Mouse (Mus musculus) kidney, postnatal 0 days (tissue): Measurements from ENCODE around the gene Gstp2. TPM values are rescaled to one million over a fixed set of nuclear protein-coding genes. Genes with fewer than 3 reads are reported as not detected.

Experiments
- ATAC-seq: fragments of 200-750 bp; cut with Nextera tagmentation; replicated peaks from 2 replicates; pipeline ENCODE4 v1.8.0; 2017; ENCODE audit warnings: low read depth, moderate number of reproducible peaks, moderate TSS enrichment, moderate library complexity; ENCODE audit not compliant: low FRiP score
- DNase-seq: peaks from one replicate; pipeline ENCODE4 v3.0.0-alpha.2; 2016; ENCODE audit warnings: low spot score
- H3K27ac ChIP-seq: fragments of 300-500 bp; sonication (generic); 2 replicates; pipeline ENCODE4 v1.5.1; 2014; ENCODE audit warnings: mild to moderate bottlenecking
- H3K27me3 ChIP-seq: fragments of 300-500 bp; sonication (generic); 2 replicates; pipeline ENCODE4 v1.6.1; 2014; ENCODE audit warnings: low read length, mixed read lengths; ENCODE audit not compliant: insufficient read depth
- H3K36me3 ChIP-seq: fragments of 300-500 bp; sonication (generic); 2 replicates; pipeline ENCODE4 v1.6.1; 2014; ENCODE audit warnings: low read length, mixed read lengths; ENCODE audit not compliant: insufficient read depth
- H3K4me1 ChIP-seq: fragments of 300-500 bp; sonication (generic); replicated peaks from 2 replicates; pipeline ENCODE4 v1.6.1; 2014; ENCODE audit warnings: antibody characterized with exemption, low read length, mixed read lengths; ENCODE audit not compliant: insufficient read depth
- H3K4me2 ChIP-seq: fragments of 300-500 bp; sonication (generic); 2 replicates; pipeline ENCODE4 v1.6.1; 2014; ENCODE audit warnings: mild to moderate bottlenecking, low read length, moderate library complexity, mixed read lengths
- H3K4me3 ChIP-seq: fragments of 300-500 bp; sonication (generic); replicated peaks from 2 replicates; pipeline ENCODE4 v1.5.1; 2014; ENCODE audit warnings: low read depth, low read length
- H3K9ac ChIP-seq: fragments of 300-500 bp; sonication (generic); 2 replicates; pipeline ENCODE4 v1.6.1; 2014; ENCODE audit warnings: low read depth, low read length
- H3K9me3 ChIP-seq: fragments of 300-500 bp; sonication (generic); replicated peaks from 2 replicates; pipeline ENCODE4 v1.6.1; 2016; ENCODE audit warnings: low read length, inconsistent platforms, mixed read lengths
- CTCF ChIP-seq: IDR thresholded peaks from 2 replicates; pipeline ENCODE4 v1.5.1; 2016; ENCODE audit warnings: antibody characterized with exemption, low read depth, mild to moderate bottlenecking, moderate library complexity
- WGBS: fragments of 180-500 bp; shearing (Covaris S2); extraction: QIAGEN DNeasy Blood & Tissue Kit; methylation state at CpG from one replicate; pipeline ENCODE4 v1.1.7; 2014; 5-methylcytosine and 5-hydroxymethylcytosine counted together
- polyA plus RNA-seq: library from polyadenylated mRNA; unstranded; fragments of >200 nt; fragmentation: Nextera tagmentation; extraction: Ambion mirVana; gene quantifications from 2 replicates; pipeline ENCODE4 v1.2.1, GENCODE M21; 2015

Gstp2 gene
- polyA plus RNA-seq, 1 experiment from 2014 or later: 4.4 TPM

DNA sequence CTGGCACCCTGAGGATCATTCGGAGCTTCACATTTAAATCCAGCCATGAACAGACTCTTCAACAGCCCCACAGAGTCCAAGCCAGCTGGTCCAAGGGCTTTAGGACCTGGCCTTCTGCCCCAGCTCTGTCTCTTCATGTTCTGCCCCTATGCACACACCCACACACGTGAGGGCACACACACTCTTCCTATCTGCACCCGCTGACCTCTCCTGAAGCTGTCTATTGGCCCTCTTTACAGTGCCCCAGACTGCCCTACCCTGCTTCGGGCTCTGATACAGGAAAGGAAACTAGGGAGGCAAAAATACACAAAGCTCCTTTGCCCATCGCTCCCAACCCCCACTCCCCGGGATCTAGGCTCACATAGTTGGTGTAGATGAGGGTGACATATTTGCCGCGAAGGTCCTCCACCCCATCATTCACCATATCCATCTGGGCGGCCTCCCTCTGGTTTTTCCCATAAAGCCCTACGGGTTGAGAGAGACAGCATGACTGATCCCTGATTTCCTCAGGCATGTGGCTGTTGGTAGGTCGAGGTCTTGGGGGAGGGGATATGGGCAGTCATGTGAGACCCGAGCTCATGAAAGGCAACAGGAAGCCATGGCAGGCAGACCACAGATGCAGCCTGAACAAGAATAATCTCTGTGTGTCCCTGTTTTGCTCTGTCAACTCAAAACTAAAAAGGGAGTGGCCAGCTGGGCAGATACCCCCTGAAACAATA, 9.3 kb downstream of the Gstp2 start:
- no peak for TF ChIP-seq CTCF
- 55% methylated on average over 12 of the region's 12 CpGs for WGBS
- ATAC-seq (0 out of 2 replicates have a peak, but pooled peaks have one; percentile 46), DNase-seq (no peak)
- Histone ChIP-seq H3K27ac (no peak overlapping the region), H3K9me3 (no peaks in the 10 kb centered on the region), H3K4me1 (0 out of 2 replicates have a peak, but pooled peaks cover 4% of the 10 kb centered on the region), H3K9ac (no peak overlapping the region), H3K4me3 (no peak overlapping the region), H3K36me3 (no peaks in the 10 kb centered on the region), H3K27me3 (no peaks in the 10 kb centered on the region), H3K4me2 (peak overlapping the region; percentile 19; the same call in 1 of the 2 replicates)

DNA sequence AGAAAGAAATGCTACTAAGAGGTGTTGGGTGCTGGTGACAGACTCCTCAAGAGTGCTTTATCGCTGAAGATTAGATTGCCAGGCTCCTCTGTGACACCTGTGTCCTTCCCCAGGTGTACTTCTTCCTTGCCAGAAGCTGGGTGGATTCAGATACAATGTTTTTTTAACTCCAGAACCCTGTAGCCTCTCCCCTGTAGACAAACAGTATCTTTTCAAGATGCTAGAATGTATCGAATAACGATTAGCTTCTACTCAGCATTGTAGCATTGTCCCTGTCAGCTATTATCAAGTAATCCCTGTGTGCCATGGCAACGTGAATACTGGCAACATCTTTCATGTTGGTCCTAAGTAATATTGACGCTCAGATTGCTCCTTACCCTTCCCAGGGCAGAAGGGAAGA, 12.1 kb downstream of the Gstp2 start:
- no peak overlapping the region for H3K27ac ChIP-seq
- TF ChIP-seq CTCF: no peak
- 66% methylated on average over 5 of the region's 5 CpGs for WGBS
- H3K9ac ChIP-seq: no peak overlapping the region
- H3K4me3 ChIP-seq: no peak overlapping the region
- H3K27me3 ChIP-seq: no peaks in the 10 kb centered on the region
- H3K36me3 ChIP-seq: no peaks in the 10 kb centered on the region
- H3K4me1 ChIP-seq: 0 out of 2 replicates have a peak, but pooled peaks cover 4% of the 10 kb centered on the region
- H3K4me2 ChIP-seq: no peak overlapping the region
- DNase-seq: no peak
- ATAC-seq: no peak
- H3K9me3 ChIP-seq: no peaks in the 10 kb centered on the region

DNA sequence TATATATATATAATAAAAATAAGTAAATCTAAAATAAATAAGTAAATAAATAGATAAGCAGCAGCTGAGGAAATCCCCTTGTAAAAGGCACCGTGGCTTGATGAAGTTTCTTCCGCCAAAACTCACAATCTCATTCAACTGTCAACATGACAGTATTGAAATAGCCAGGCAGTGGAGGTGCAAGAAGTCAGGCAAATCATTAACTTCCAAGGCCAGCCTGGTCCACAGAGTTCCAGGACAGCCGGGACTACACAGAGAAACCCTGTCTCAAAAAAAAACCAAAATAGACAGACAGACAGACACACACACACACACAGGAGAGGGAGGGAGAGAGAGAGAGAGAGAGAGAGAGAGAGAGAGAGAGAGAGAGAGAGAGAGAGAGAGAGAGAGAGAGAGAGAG, 12.5 kb downstream of the Gstp2 start:
- ATAC-seq: no peak
- Histone ChIP-seq H3K36me3 (no peaks in the 10 kb centered on the region), H3K27me3 (no peaks in the 10 kb centered on the region), H3K4me1 (0 out of 2 replicates have a peak, but pooled peaks cover 4% of the 10 kb centered on the region), H3K9ac (no peak overlapping the region), H3K4me2 (no peak overlapping the region), H3K4me3 (no peak overlapping the region), H3K27ac (no peak overlapping the region), H3K9me3 (no peaks in the 10 kb centered on the region)
- DNase-seq: no peak
- TF ChIP-seq CTCF: no peak
- 51% methylated on average over 3 of the region's 3 CpGs for WGBS

DNA sequence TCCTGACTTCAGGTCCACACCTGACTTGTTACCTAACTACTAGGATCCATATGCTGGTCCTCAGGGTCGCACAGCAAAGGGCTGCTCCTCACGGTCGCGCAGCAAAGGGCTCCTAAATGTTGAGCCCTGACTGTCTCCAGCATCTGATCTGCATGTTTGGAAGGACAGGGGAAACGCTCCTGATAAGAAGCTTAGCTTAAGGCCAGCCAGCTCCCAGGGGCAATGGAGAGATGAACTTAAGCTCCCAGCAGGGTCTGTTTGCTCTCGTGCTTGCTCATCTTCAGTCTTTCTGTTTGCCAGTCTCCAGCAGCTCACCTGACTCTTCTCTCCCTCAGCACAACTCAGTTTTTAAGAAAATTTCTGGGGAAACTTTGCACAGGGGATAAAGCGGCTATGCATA, 13.2 kb downstream of the Gstp2 start:
- WGBS: 63% methylated on average over 7 of the region's 7 CpGs
- Histone ChIP-seq H3K4me1 (0 out of 2 replicates have a peak, but pooled peaks cover 4% of the 10 kb centered on the region), H3K27me3 (no peaks in the 10 kb centered on the region), H3K4me3 (no peak overlapping the region), H3K27ac (no peak overlapping the region), H3K9me3 (no peaks in the 10 kb centered on the region), H3K4me2 (no peak overlapping the region), H3K36me3 (no peaks in the 10 kb centered on the region), H3K9ac (no peak overlapping the region)
- no peak for TF ChIP-seq CTCF
- DNase-seq (no peak), ATAC-seq (no peak)

GRCm38 (mm10) chr19:4027576-4027975, 18.2 kb downstream of the Gstp2 start:
- Histone ChIP-seq H3K9me3 (no peaks in the 10 kb centered on the region), H3K27me3 (no peaks in the 10 kb centered on the region), H3K4me2 (no peak overlapping the region), H3K4me3 (no peak overlapping the region), H3K27ac (no peak overlapping the region), H3K36me3 (no peaks in the 10 kb centered on the region), H3K9ac (no peak overlapping the region), H3K4me1 (no peaks in the 10 kb centered on the region)
- ATAC-seq (no peak), DNase-seq (no peak)
- TF ChIP-seq CTCF: no peak

DNA sequence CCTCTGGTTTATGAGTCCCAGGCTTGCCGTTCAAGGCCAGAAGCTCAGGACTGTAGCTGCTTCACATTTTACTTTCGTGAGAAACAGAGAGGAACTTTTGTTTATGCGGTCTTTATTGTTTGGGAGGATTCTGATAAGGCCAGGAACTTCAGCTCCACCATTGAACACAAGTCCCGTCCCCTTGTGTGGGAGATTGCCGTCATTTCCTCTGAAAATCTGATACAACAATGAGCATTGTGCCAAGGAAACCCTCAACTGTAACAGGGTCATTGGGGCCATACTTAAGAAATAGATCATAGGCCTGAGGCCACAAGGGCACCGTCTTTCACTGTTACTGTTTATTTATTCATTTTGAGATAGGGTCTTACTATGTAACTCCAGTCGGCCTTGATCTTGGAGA, 22.6 kb downstream of the Gstp2 start:
- no peak for DNase-seq

More for the DNA sequence above, 22.6 kb downstream of the Gstp2 start:
- H3K9ac ChIP-seq: no peak overlapping the region
- H3K27me3 ChIP-seq: no peaks in the 10 kb centered on the region
- no peaks in the 10 kb centered on the region for H3K9me3 ChIP-seq
- no peaks in the 10 kb centered on the region for H3K36me3 ChIP-seq
- no peak overlapping the region for H3K27ac ChIP-seq
- 61% methylated on average over 7 of the region's 7 CpGs for WGBS
- H3K4me3 ChIP-seq: no peak overlapping the region
- no peaks in the 10 kb centered on the region for H3K4me1 ChIP-seq
- no peak overlapping the region for H3K4me2 ChIP-seq
- TF ChIP-seq CTCF: no peak
- ATAC-seq: no peak
